Mouse (Mus musculus) embryonic facial prominence, embryonic 11.5 days (tissue): ENCODE measurements around the gene Dst. TPM values are rescaled to one million over a fixed set of nuclear protein-coding genes. Genes with fewer than 3 reads are reported as not detected.
A peak's percentile ranks its signal among the peaks of the same experiment; 100 is the strongest.

Source experiments
- ATAC-seq: fragments of 200-750 bp; cut with Nextera tagmentation; replicated peaks from 2 replicates; pipeline ENCODE4 v1.8.0; 2017; ENCODE audit warnings: low read depth; ENCODE audit not compliant: insufficient number of reproducible peaks, low FRiP score, low TSS enrichment
- DNase-seq: peaks from one replicate; pipeline ENCODE4 v3.0.0-alpha.2; 2015; ENCODE audit warnings: low spot score
- H3K27ac ChIP-seq: fragments of 300-500 bp; sonication (generic); replicated peaks from 2 replicates; pipeline ENCODE4 v1.5.1; 2014; ENCODE audit warnings: mild to moderate bottlenecking, low read depth, low read length, control low read depth
- H3K27me3 ChIP-seq: fragments of 300-500 bp; sonication (generic); 2 replicates; pipeline ENCODE4 v1.6.1; 2014; ENCODE audit warnings: mild to moderate bottlenecking, low read length, moderate library complexity, mixed read lengths; ENCODE audit not compliant: control insufficient read depth, insufficient read depth
- H3K36me3 ChIP-seq: fragments of 300-500 bp; sonication (generic); replicated peaks from 2 replicates; pipeline ENCODE4 v1.6.1; 2014; ENCODE audit warnings: low read depth, mild to moderate bottlenecking, low read length, moderate library complexity, mixed read lengths; ENCODE audit not compliant: control insufficient read depth, insufficient read depth
- H3K4me1 ChIP-seq: fragments of 300-500 bp; sonication (generic); 2 replicates; pipeline ENCODE4 v1.6.1; 2014; ENCODE audit warnings: low read length, mixed read lengths; ENCODE audit not compliant: control insufficient read depth, insufficient read depth
- H3K4me2 ChIP-seq: fragments of 300-500 bp; sonication (generic); 2 replicates; pipeline ENCODE4 v1.6.1; 2014; ENCODE audit warnings: low read depth, mild to moderate bottlenecking, control low read depth, low read length, moderate library complexity
- H3K4me3 ChIP-seq: fragments of 300-500 bp; sonication (generic); 2 replicates; pipeline ENCODE4 v1.5.1; 2014; ENCODE audit warnings: low read depth, low read length, control low read depth
- H3K9ac ChIP-seq: fragments of 300-500 bp; sonication (generic); replicated peaks from 2 replicates; pipeline ENCODE4 v1.6.1; 2014; ENCODE audit warnings: mild to moderate bottlenecking, control low read depth, low read length
- H3K9me3 ChIP-seq: fragments of 300-500 bp; sonication (generic); replicated peaks from 2 replicates; pipeline ENCODE4 v1.6.1; 2016; ENCODE audit warnings: mild to moderate bottlenecking, low read length, inconsistent platforms, mixed read lengths; ENCODE audit not compliant: control insufficient read depth
- WGBS: fragments of 180-500 bp; shearing (Covaris S2); extraction: QIAGEN DNeasy Blood & Tissue Kit; methylation state at CpG from one replicate; pipeline ENCODE4 v1.1.7; 2014; 5-methylcytosine and 5-hydroxymethylcytosine counted together
- polyA plus RNA-seq: library from polyadenylated mRNA; unstranded; fragments of >200 nt; fragmentation: Nextera tagmentation; extraction: Ambion mirVana; gene quantifications from 2 replicates; pipeline ENCODE4 v1.2.1, GENCODE M21; 2014

Gene Dst
- polyA plus RNA-seq, 1 experiment from 2014 or later = 20.7 TPM

DNA sequence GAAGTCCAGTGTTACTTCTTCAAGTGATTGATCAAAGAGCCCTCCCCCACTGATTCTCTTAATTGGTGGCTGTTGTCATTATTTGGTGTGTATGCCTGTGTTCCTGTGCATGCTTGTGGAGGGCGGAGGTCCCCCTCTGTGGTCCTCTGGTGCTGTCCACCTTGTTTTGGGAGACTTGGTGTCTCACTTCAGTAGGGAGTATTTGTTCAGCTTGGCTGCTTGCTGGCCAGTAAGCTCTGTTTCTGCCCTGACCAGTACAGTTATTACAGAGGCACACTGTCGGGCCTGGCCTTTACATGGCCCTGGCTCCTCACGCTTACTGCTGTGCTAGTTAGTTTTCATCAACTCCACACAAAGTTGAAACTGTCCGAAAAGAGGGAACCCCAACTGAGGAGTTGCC lies 109.3 kb downstream of the Dst start:
- DNase-seq = no peak
- Histone ChIP-seq H3K27me3 (no peaks in the 10 kb centered on the region), H3K36me3 (no peaks in the 10 kb centered on the region), H3K4me2 (no peak overlapping the region), H3K4me3 (no peak overlapping the region), H3K9me3 (no peaks in the 10 kb centered on the region), H3K27ac (no peak overlapping the region), H3K9ac (no peak overlapping the region), H3K4me1 (no peaks in the 10 kb centered on the region)
- no peak for ATAC-seq
- 83% methylated on average over 4 of the region's 4 CpGs for WGBS

DNA sequence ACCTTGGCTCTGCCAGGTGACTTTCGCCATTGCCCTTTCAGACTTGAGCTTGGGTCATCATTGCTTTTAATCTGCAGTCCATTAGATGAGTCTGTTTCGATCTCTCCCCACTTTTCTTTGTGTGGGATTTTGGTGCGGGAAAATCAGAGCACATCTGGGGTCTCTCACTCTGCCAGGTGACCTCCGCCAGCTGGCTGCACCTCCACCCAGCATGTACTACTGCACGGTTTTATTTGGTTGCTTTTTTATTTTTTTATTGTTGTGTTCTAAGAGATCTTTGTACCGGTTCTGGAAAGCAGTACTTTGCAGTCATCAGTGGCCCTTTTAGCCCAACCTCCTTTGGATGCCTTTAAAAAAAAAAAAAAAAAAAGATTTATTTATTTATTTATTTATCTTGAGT lies 112.6 kb downstream of the Dst start:
- ATAC-seq = no peak
- Histone ChIP-seq H3K27ac (no peak overlapping the region), H3K4me2 (no peak overlapping the region), H3K27me3 (no peaks in the 10 kb centered on the region), H3K36me3 (no peaks in the 10 kb centered on the region), H3K9ac (no peak overlapping the region), H3K9me3 (no peaks in the 10 kb centered on the region), H3K4me3 (no peak overlapping the region), H3K4me1 (no peaks in the 10 kb centered on the region)
- WGBS = 72% methylated on average over 6 of the region's 6 CpGs
- no peak for DNase-seq

DNA sequence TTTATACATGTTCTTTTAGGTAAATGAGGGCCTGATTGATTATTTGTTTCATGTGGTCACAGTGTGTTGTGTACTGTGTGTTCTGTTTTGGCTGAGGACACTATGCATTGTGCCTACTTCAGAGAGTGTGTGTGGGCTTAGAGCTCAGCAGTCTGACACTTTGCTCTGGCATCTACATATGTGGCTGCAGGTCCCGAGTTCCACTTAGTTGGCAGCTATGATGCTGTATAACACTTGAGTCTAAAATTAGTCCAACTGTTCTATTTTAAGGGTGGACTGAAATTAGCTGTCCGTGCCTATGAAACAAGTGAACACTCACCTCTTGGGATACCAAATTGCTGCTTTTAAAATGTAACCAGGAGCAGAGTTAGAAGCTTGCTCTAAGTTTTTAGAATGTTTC lies 113.5 kb downstream of the Dst start:
- Histone ChIP-seq H3K9me3 (no peaks in the 10 kb centered on the region), H3K36me3 (no peaks in the 10 kb centered on the region), H3K9ac (no peak overlapping the region), H3K27me3 (no peaks in the 10 kb centered on the region), H3K4me3 (no peak overlapping the region), H3K27ac (no peak overlapping the region), H3K4me2 (no peak overlapping the region), H3K4me1 (no peaks in the 10 kb centered on the region)
- no peak for ATAC-seq
- no peak for DNase-seq
- WGBS = 70% methylated on average over 2 of the region's 2 CpGs

GRCm38 (mm10) chr1:34023154-34023553 lies 115.1 kb downstream of the Dst start:
- 72% methylated on average over 9 of the region's 9 CpGs for WGBS
- no peak overlapping the region for H3K27ac ChIP-seq
- no peak overlapping the region for H3K4me2 ChIP-seq
- H3K4me1 ChIP-seq = no peaks in the 10 kb centered on the region
- no peak for DNase-seq
- no peak overlapping the region for H3K9ac ChIP-seq
- H3K4me3 ChIP-seq = no peak overlapping the region
- H3K27me3 ChIP-seq = no peaks in the 10 kb centered on the region
- ATAC-seq = no peak
- no peaks in the 10 kb centered on the region for H3K9me3 ChIP-seq
- no peaks in the 10 kb centered on the region for H3K36me3 ChIP-seq

DNA sequence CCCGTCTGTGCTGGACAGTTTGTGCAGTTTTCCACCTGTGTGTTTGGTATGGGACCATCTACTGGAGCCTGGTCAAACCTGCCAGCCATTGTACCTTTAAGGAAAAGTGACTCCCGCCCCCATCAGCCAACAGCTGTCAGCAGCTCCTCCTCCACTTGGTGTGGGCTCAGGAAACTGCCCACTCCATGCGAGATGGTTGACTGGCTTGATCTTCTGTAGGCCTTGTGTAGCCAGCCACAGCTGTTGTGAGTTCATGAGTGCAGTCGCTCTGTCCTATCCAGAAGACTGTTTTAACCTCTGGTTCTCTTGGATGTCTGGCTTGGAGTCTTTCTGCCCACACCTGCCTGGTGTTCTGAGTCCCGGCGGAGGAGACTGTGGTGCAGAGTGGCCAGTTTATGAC lies 117.9 kb downstream of the Dst start:
- 87% methylated on average over 6 of the region's 6 CpGs for WGBS
- no peaks in the 10 kb centered on the region for H3K9me3 ChIP-seq

GRCm38 (mm10) chr1:34028722-34029121 lies 120.7 kb downstream of the Dst start:
- WGBS = 71% methylated on average over 5 of the region's 5 CpGs
- Histone ChIP-seq H3K4me1 (no peaks in the 10 kb centered on the region), H3K4me3 (no peak overlapping the region), H3K9ac (no peak overlapping the region), H3K4me2 (no peak overlapping the region), H3K36me3 (no peaks in the 10 kb centered on the region), H3K27me3 (no peaks in the 10 kb centered on the region), H3K27ac (no peak overlapping the region), H3K9me3 (no peaks in the 10 kb centered on the region)
- DNase-seq (no peak), ATAC-seq (no peak)

More for the DNA sequence above, 117.9 kb downstream of the Dst start:
- no peaks in the 10 kb centered on the region for H3K36me3 ChIP-seq
- DNase-seq = no peak
- H3K27ac ChIP-seq = no peak overlapping the region
- H3K4me1 ChIP-seq = no peaks in the 10 kb centered on the region
- H3K27me3 ChIP-seq = no peaks in the 10 kb centered on the region
- no peak overlapping the region for H3K4me2 ChIP-seq
- no peak for ATAC-seq
- no peak overlapping the region for H3K4me3 ChIP-seq
- H3K9ac ChIP-seq = no peak overlapping the region

DNA sequence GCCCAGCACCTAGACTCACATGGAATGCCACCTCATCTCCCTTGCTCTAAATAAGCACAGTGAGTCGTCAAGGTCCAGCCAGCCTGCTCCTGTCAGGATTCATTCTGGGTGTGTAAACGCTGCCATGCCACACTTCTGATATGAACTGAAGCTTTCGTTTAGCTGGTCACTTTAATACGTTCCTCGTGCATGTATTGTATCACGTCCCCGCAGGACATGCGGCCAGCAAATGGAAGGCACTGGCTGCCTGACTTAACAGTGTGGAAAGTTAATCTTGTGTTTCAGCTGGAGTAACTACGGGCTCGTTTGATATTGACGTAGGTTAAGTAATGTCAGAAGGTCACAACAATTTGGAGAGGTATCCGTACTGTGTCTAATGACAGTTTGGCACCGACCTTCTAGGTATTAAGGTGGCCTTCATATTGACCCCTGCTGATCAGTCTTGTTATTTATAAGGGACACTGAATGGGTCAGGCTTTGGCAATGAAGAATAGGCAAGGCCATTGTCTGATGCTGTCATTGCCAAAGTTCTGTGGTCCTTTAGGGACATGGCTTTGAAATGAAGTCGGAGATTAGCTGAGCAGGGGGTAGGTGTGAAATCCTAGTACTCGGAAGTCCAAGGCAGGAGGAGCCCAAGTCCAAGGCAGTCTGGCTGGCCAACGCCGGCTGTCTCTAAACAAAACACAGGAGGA lies 122.5 kb downstream of the Dst start:
- H3K4me1 ChIP-seq = no peaks in the 10 kb centered on the region
- no peaks in the 10 kb centered on the region for H3K9me3 ChIP-seq
- H3K4me3 ChIP-seq = no peak overlapping the region
- no peak overlapping the region for H3K9ac ChIP-seq
- ATAC-seq (0 out of 2 replicates have a peak, but pooled peaks have one; percentile 29), DNase-seq (no peak)
- H3K27ac ChIP-seq = no peak overlapping the region
- H3K4me2 ChIP-seq = no peak overlapping the region
- H3K36me3 ChIP-seq = no peaks in the 10 kb centered on the region
- no peaks in the 10 kb centered on the region for H3K27me3 ChIP-seq
- 75% methylated on average over 17 of the region's 17 CpGs for WGBS

DNA sequence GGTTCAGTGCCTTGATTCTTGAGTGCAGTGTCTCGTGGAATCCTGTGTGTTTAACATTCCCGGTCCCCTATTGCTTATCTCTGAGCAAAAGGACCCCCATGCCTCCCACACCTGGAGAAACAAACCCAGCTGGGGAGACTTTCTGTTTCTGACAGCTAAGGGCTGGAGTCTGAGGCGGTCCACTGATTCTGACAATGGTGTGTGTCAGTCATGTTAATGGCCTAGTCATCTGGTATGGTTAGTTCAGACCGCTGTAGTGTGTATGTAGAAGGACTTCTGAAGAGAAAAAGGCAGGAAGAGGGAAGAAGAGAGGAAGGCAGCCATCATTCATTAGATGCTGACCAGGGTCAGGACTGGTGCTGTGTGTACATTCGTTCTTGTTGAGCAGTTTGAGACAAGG lies 125.0 kb downstream of the Dst start:
- Histone ChIP-seq H3K27me3 (no peaks in the 10 kb centered on the region), H3K36me3 (no peaks in the 10 kb centered on the region), H3K9me3 (no peaks in the 10 kb centered on the region), H3K4me1 (no peaks in the 10 kb centered on the region), H3K4me2 (no peak overlapping the region), H3K4me3 (no peak overlapping the region), H3K27ac (no peak overlapping the region), H3K9ac (no peak overlapping the region)
- no peak for DNase-seq
- no peak for ATAC-seq
- WGBS = 60% methylated on average over 5 of the region's 5 CpGs
